Mouse (Mus musculus) MEL (cell line): Measurements from ENCODE around the gene Scamp2.
A peak's percentile ranks its signal among the peaks of the same experiment; 100 is the strongest.

ENCODE experiments used
- CTCF ChIP-seq, 3 experiments: IDR thresholded peaks in 2 of 3; conservative IDR thresholded peaks in 1 of 3; 2 replicates each; pipeline ENCODE4 v1.5.1; 2011 to 2012; ENCODE audit warnings: low read length in 3 of 3, low read depth in 2 of 3, mild to moderate bottlenecking in 2 of 3, improper control_type of control experiment in 1 of 3, inconsistent platforms in 1 of 3, mixed read lengths in 1 of 3, moderate library complexity in 1 of 3; ENCODE audit not compliant: control insufficient read depth in 1 of 3, insufficient read depth in 1 of 3, poor library complexity in 1 of 3, severe bottlenecking in 1 of 3
- EP300 ChIP-seq, 2 experiments: IDR thresholded peaks; 2 replicates each; pipeline ENCODE4 v1.6.1; 2011; ENCODE audit warnings: improper control_type of control experiment in 2 of 2, low read length in 2 of 2, low read depth in 1 of 2, mild to moderate bottlenecking in 1 of 2
- GATA1 ChIP-seq: IDR thresholded peaks from 2 replicates; pipeline ENCODE4 v1.6.1; 2011; ENCODE audit warnings: low read depth, low read length, improper control_type of control experiment
- JUND ChIP-seq: IDR thresholded peaks from 2 replicates; pipeline ENCODE4 v1.6.1; 2011; ENCODE audit warnings: low read depth, mild to moderate bottlenecking, improper control_type of control experiment, low read length
- KAT2A ChIP-seq: conservative IDR thresholded peaks from 2 replicates; pipeline ENCODE4 v1.6.1; 2012; ENCODE audit warnings: low read depth, low read length, improper control_type of control experiment, inconsistent platforms
- MXI1 ChIP-seq: IDR thresholded peaks from 2 replicates; pipeline ENCODE4 v1.6.1; 2011; ENCODE audit warnings: mild to moderate bottlenecking, low read depth, low read length, improper control_type of control experiment
- POLR2A ChIP-seq, 2 experiments: IDR thresholded peaks; 2 replicates each; pipeline ENCODE4 v1.6.1; 2011 to 2012; ENCODE audit warnings: low read length in 2 of 2, mild to moderate bottlenecking in 2 of 2, control low read depth in 1 of 2, improper control_type of control experiment in 1 of 2, low read depth in 1 of 2, moderate library complexity in 1 of 2; ENCODE audit not compliant: control insufficient read depth in 1 of 2, insufficient read depth in 1 of 2, poor library complexity in 1 of 2
- POLR2AphosphoS2 ChIP-seq: IDR thresholded peaks from 2 replicates; pipeline ENCODE4 v1.6.1; 2011; ENCODE audit warnings: low read length, improper control_type of control experiment
- RAD21 ChIP-seq: IDR thresholded peaks from 2 replicates; pipeline ENCODE4 v1.6.1; 2011; ENCODE audit warnings: mild to moderate bottlenecking, low read depth, low read length, improper control_type of control experiment
- SIN3A ChIP-seq: IDR thresholded peaks from 2 replicates; pipeline ENCODE4 v1.6.1; 2012; ENCODE audit warnings: low read length, improper control_type of control experiment, inconsistent platforms
- TAL1 ChIP-seq: IDR thresholded peaks from 2 replicates; pipeline ENCODE4 v1.6.1; 2012; ENCODE audit warnings: mild to moderate bottlenecking, inconsistent platforms, low read length, moderate library complexity, mixed read lengths
- UBTF ChIP-seq: IDR thresholded peaks from 2 replicates; pipeline ENCODE4 v1.6.1; 2012; ENCODE audit warnings: low read depth, mild to moderate bottlenecking, inconsistent platforms, low read length, improper control_type of control experiment, moderate library complexity, borderline replicate concordance; ENCODE audit not compliant: insufficient read depth
- USF2 ChIP-seq, 2 experiments: IDR thresholded peaks; 2 replicates each; pipeline ENCODE4 v1.6.1; 2011 to 2012; ENCODE audit warnings: improper control_type of control experiment in 2 of 2, low read length in 2 of 2, borderline replicate concordance in 1 of 2, inconsistent platforms in 1 of 2, low read depth in 1 of 2, mild to moderate bottlenecking in 1 of 2; ENCODE audit not compliant: insufficient read depth in 1 of 2

- TF ChIP-seq MXI1 = no peak
- TF ChIP-seq GATA1 = no peak
- TF ChIP-seq JUND = no peak
- TF ChIP-seq CTCF (IDR thresholded peaks at IDR 0.05 in 2 of 3, conservative IDR thresholded peaks at IDR 0.05 in 1 of 3; ENCODE audit: control insufficient read depth in 1 of 3, insufficient read depth in 1 of 3, low read depth in 2 of 3, low read length in 3 of 3, poor library complexity in 1 of 3, severe bottlenecking in 1 of 3) = no peak
- TF ChIP-seq POLR2AphosphoS2 = peak; percentile 77
- TF ChIP-seq POLR2A (IDR thresholded peaks at IDR 0.05; ENCODE audit: control insufficient read depth in 1 of 2, insufficient read depth in 1 of 2, low read depth in 1 of 2, low read length in 2 of 2, poor library complexity in 1 of 2) = no peak
- TF ChIP-seq KAT2A = no peak
- TF ChIP-seq SIN3A = no peak
- TF ChIP-seq USF2 (IDR thresholded peaks at IDR 0.05; ENCODE audit: borderline replicate concordance in 1 of 2, insufficient read depth in 1 of 2, low read depth in 1 of 2, low read length in 2 of 2) = no peak
- TF ChIP-seq RAD21 = no peak
- TF ChIP-seq UBTF = no peak
- TF ChIP-seq TAL1 = no peak
- TF ChIP-seq EP300 (IDR thresholded peaks at IDR 0.05; ENCODE audit: low read depth in 1 of 2, low read length in 2 of 2) = no peak
These were observed 63.6 kb downstream of the Scamp2 start for GRCm38 (mm10) chr9:57624295-57624694.
